Mouse (Mus musculus) bone marrow macrophage, adult 2 months (primary cell): ENCODE measurements around the gene Coro7. TPM values are rescaled to one million over a fixed set of nuclear protein-coding genes. Genes with fewer than 3 reads are reported as not detected.
"Not testable (repeated sequence)": the region's sequence is repeated elsewhere in the genome, so short reads cannot be mapped to it uniquely, and the experiment has no call there.

Source experiments
- H3K27ac ChIP-seq: 2 replicates; pipeline ENCODE4 v1.5.1; 2012; ENCODE audit warnings: low read depth, low read length; ENCODE audit not compliant: insufficient read depth
- H3K4me1 ChIP-seq: 2 replicates; pipeline ENCODE4 v1.6.1; 2012; ENCODE audit warnings: low read length; ENCODE audit not compliant: control insufficient read depth, insufficient read depth
- H3K4me3 ChIP-seq: 2 replicates; pipeline ENCODE4 v1.5.1; 2012; ENCODE audit warnings: mild to moderate bottlenecking, low read length, moderate library complexity; ENCODE audit not compliant: insufficient read depth
- CTCF ChIP-seq: IDR thresholded peaks from 2 replicates; pipeline ENCODE4 v1.5.1; 2012; ENCODE audit warnings: low read depth, mild to moderate bottlenecking, low read length, moderate library complexity
- POLR2A ChIP-seq: IDR thresholded peaks from 2 replicates; pipeline ENCODE4 v1.6.1; 2012; ENCODE audit warnings: mild to moderate bottlenecking, low read depth, low read length, borderline replicate concordance
- polyA plus RNA-seq: library from polyadenylated mRNA; stranded (reverse); fragments of >200 nt; gene quantifications from 2 replicates; pipeline ENCODE4 v1.2.4, GENCODE M21; 2012; ENCODE audit not compliant: missing spikeins, insufficient read depth, insufficient read length

Gene Coro7
- polyA plus RNA-seq, 1 experiment: 110 TPM

DNA sequence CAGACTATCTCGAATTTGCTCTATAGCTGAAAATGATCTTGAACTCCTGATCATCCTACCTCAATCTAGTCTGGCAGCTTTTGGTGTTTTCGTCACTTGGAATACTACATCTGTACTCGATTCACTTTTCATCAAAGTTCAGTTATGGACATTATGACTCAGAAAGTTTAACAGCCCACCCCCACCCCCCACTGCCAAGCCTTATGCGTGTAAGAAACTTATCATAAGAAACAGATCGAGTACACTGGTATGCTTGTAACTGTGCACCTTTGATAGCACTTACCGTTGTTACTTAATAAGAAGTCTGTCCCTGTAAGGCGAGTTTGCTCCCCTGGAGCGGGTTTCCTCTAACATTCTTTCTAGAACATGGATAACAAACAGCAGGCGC lies 3.6 kb upstream of the Coro7 start:
- TF ChIP-seq CTCF (no peak), POLR2A (no peak)
- peak overlapping the region; percentile 87 for H3K27ac ChIP-seq
- peaks cover 14% of the 10 kb centered on the region for H3K4me1 ChIP-seq
- H3K4me3 ChIP-seq: peak overlapping the region; percentile 82

DNA sequence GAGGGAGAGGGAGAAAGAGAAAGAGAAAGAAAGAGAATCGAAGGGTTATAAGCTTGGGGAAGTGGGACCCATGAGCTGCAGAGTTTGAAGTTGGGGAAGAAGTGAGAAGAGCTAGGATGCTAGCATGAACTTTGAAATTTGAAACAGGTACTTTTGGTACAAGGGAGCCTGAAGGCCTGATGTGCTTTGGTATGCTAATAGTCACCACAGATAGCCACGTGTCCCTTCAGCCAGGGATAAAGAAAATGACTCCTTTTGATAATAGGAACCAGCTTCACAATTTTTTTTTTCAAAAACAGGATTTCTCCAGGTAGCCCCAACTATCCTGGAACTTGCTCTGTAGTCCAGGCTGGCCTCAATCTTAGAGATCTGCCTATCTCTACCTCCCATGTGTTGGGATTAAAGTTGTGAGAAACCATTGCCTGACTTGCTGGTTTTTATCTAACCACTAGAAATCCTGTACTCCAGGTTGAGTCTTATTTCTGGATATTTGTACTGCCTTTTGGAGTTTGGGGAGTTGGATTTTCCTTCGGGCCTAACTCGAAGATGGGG lies 3.1 kb upstream of the Coro7 start:
- Histone ChIP-seq H3K4me3 (peak overlapping the region; percentile 82), H3K27ac (peak overlapping the region; percentile 87), H3K4me1 (peaks cover 18% of the 10 kb centered on the region)
- TF ChIP-seq CTCF (no peak), POLR2A (no peak)

DNA sequence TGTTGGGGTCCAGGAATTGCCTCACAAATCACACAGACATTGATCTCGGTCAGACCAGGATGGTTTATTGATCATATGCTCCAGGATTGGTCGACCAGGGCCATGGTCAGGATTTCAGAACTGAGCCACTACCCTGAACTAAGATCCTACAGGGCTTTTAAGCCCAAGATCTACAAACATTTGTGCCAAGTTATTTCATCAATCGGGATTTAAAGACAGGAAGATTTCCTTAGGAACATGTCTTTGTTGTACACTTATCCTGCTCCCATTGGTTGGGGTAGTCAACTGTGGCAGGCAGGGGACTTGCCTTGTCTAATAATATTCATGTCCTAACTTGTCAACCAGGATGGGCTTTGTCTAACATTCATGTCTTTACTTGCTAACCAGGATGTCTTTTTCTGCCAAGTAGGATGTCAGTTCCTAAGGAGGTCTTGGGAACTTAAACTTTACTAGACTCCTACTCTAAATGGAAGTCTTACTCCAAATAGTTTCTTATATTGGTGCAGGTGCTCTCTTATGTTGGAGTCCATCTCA lies 1.4 kb upstream of the Coro7 start:
- not testable (repeated sequence) for H3K4me3 ChIP-seq, H3K27ac ChIP-seq
- H3K4me1 ChIP-seq: peaks cover 20% of the 10 kb centered on the region

DNA sequence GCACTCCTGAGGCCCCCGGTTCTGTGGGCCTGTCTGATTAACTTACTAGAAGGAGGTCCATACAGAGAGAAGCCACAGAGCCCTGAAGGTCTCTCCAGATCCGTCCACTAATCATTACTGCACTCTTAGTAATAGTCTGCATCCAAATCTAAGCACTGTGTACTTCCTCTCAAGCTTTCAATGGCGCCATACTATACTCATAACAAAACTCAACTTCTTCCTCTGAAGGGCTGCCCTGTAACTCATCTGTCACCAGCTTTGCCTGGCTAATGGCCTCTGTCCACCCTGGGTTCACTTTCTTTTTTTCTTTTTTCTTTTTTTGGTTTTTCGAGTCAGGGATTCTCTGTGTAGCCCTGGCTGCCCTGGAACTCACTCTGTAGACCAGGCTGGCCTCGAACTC lies 1.5 kb downstream of the Coro7 start:
- Histone ChIP-seq H3K4me1 (peaks cover 36% of the 10 kb centered on the region), H3K27ac (peak overlapping the region; percentile 13; the same call in 1 of the 2 replicates), H3K4me3 (peak overlapping the region; percentile 76; the same call in 1 of the 2 replicates)
- TF ChIP-seq CTCF: no peak
- TF ChIP-seq POLR2A: no peak

DNA sequence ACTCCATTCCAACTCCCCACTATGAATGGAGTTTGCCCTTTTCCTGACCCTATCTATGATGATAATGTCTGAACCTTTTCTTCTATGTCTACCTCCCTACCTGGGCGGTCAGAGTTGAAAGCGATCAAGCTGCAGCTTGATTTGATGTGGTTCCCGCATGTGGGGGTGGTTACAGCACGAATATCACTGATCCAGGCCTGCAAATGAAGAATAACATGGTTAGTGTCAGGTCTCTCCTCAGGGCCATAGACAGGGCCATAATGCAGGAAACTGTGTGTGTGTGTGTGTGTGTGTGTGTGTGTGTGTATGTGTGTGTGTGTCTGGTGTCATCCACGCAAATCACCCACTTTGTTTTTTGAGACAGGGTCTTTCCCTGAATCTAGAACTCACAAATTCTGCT lies 2.7 kb downstream of the Coro7 start:
- H3K27ac ChIP-seq: no peak overlapping the region
- no peak overlapping the region for H3K4me3 ChIP-seq
- TF ChIP-seq CTCF (no peak), POLR2A (no peak)
- H3K4me1 ChIP-seq: peaks cover 30% of the 10 kb centered on the region

DNA sequence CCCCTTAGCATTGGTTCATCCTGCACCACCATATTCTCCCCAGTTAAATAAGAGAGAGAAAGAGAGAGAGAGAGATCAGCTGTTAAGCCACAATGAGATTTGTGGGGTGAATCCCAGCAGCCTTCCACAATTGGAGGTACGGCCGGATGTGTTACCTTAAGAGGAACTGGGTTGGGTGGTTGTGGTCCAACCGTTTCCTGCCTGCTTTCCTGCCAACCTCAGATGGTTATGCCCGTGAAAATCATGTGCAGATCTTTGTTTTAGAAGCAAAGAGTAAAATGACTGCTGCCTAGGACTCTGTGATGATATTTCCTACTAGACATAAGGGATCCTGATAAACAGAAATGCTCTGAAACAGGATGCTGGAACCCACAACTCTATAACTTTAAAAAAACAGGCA lies 5.5 kb downstream of the Coro7 start:
- no peak overlapping the region for H3K27ac ChIP-seq
- TF ChIP-seq POLR2A: no peak
- no peak for TF ChIP-seq CTCF
- no peak overlapping the region for H3K4me3 ChIP-seq
- peaks cover 30% of the 10 kb centered on the region for H3K4me1 ChIP-seq

DNA sequence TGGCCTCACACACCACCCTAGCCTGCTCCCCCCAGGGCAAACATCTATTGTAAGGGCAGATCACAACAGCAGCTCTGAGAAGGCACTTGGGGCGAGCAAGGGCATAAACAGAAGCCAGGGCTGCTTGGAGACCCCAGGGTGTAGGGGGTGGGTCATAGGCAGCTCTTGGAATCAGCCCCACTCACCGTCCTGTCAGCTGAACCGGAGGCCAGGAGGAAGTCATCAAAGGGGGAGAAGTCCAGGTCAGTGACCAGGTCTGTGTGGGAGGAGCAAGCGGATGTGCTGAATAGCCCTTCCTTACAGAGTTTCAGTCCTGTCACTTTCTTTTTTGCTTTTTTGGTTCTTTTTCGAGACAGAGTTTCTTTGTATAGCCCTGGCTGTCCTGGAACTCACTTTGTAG lies 9.3 kb downstream of the Coro7 start:
- Histone ChIP-seq H3K4me3 (no peak overlapping the region), H3K27ac (no peak overlapping the region), H3K4me1 (peaks cover 13% of the 10 kb centered on the region)
- TF ChIP-seq POLR2A (no peak), CTCF (no peak)

DNA sequence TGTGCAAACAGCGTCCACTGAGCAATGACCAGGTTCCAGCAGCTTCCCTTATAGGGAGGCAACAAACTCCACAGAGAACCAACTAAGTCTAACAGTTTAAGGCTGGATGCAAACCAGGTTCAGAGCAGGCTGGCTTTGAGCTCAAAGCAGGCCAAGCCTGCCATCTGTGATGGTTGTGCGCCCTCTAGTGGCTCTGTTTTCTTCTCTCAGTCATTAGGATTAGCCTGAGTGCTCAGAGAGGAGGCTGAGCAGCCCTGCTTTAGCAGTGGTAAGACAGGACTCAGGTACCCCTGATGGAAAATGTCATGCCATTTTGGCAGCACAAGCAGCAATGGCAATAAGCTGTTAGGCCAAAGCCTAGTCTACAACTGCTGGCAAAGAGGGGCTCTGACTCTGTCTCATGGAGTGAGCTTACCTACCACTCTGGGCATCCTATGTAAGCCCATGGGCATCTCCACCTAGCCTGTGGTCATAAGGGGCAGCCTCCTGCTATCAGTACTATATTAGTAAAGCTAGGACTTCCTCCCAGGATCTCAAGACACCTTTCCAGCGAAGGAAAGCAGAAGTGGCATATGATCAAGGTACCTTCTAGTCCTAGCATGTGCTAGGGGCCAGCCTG lies 12.3 kb downstream of the Coro7 start:
- Histone ChIP-seq H3K27ac (no peak overlapping the region), H3K4me3 (no peak overlapping the region), H3K4me1 (no peaks in the 10 kb centered on the region)
- no peak for TF ChIP-seq POLR2A
- peak; percentile 75 for TF ChIP-seq CTCF

DNA sequence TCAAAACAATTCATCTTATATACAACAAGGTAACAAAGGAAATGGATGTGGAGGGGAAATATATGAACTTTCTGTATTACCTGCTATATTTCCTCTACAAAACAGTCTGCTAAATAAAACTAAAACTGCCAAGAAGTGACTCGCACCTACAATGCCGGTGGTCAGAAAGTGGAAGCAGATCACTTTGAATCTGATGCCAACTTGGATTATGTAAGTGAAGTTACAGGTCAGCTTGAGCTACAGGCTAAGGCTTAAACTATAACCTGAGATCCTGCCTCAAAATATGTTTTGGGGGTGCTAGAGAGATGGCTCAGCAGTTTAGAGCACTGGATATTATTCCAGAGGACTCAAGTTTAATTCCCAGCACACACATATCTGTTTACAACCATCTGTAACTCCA lies 13.9 kb downstream of the Coro7 start:
- H3K4me1 ChIP-seq: no peaks in the 10 kb centered on the region
- no peak overlapping the region for H3K27ac ChIP-seq
- no peak overlapping the region for H3K4me3 ChIP-seq
- TF ChIP-seq CTCF: no peak
- no peak for TF ChIP-seq POLR2A

DNA sequence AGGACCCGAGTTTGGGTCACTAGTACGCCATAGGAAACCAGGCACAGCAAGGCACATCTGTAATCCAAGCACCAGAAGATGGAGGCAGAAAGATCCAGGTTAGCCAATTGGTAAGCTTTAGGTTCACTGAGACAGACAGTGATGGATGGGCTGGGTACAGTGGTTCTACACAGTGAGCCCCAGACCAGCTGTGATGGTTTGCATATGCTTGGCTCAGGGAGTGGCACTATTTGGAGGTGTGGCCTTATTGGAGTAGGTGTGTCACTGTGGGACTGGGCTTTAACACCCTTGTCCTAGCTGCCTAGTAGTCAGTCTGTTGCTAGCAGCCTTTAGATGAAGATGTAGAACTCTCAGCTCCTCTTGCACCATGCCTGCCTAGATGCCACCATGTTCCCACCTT lies 15.8 kb downstream of the Coro7 start:
- no peak overlapping the region for H3K27ac ChIP-seq
- TF ChIP-seq CTCF (no peak), POLR2A (no peak)
- H3K4me3 ChIP-seq: no peak overlapping the region
- H3K4me1 ChIP-seq: no peaks in the 10 kb centered on the region
